Mouse (Mus musculus): Measurements from ENCODE around the gene A230072I06Rik.

GRCm38 (mm10) chr8:12234039-12234438 is 44.6 kb upstream of the A230072I06Rik start:
- TF ChIP-seq CTCF (IDR thresholded peaks at IDR 0.05; ENCODE audit: low read depth) (no peak), EP300 (IDR thresholded peaks at IDR 0.05; ENCODE audit: low read depth) (no peak)
